Mouse (Mus musculus): Measurements from ENCODE around the gene Smdt1.

Smdt1 gene

DNA sequence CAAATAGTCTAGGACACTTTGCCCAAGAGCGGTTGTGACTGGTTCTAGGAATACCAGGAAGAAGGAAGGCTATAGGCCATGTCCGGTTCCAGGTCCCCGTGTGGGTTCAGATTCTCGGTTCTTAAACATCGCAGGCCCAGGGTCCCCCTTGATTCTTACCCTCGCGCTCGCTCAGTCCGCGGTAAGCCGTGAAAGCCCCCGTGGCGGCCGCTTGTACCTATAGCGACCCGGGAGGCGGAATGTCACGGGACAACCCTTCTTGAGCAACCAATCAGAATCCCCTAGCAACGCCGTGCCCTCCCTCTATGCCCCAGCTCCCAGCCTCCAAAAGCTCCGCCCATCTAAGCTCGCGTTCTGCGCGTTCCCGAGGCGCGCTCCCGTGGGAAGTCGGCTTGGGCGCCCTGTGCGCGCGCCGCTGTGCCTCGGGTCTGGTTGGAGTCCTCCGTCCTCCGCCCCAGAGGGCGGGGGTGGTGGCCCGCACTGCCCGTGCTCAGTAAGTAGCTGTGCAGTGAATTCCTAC is at the start of gene Smdt1, which contains the start of the genes Naga and Pheta2:
Gene Smdt1, plus strand, starts transcription at position 367 of the 520 bp plus-strand sequence.
Gene Naga, minus strand, starts transcription at position 333 of the 520 bp plus-strand sequence.
Gene Pheta2, plus strand, starts transcription at position 350 of the 520 bp plus-strand sequence.
- peak; percentile 96 for DNase-seq

DNA sequence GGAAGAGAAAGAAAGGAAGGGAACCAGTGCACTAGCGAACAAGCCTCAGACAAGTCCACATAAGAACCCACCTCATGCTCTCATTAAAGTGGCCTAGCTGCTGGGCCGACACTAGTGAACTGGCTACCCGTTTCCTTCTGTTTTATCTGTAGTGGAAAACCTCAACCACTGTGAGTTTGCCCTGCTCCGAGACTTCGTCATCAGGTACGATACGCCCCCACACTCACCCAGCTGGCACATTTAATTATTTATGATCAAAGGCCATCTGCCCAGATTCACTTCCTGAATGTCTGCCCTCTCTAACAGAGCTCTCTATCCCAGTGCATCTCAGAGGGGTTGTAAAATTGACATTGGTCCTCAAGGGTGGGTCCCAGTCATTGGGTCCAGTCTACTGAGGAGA is 48.5 kb upstream of the Smdt1 start:
- no peak for DNase-seq

DNA sequence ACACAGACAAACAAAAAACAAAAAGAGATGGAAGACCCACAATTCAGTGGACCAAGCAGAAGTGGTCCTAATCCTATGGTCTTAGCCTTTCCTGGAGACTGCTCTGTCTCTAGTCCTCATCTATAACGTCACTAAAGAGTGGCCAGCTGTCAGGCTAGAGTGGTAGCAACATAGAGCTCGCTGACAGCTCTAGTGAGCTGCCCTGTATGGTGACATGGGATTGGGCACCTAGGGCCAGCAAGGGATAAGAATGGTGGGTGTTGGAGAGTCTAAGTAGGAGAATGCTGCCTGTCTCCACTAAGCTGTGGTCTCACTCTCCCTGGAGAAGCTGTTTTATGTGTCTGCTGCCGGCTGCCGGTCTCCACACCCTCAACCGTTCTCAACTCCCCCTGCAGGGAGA is 45.9 kb upstream of the Smdt1 start:
- no peak for DNase-seq

DNA sequence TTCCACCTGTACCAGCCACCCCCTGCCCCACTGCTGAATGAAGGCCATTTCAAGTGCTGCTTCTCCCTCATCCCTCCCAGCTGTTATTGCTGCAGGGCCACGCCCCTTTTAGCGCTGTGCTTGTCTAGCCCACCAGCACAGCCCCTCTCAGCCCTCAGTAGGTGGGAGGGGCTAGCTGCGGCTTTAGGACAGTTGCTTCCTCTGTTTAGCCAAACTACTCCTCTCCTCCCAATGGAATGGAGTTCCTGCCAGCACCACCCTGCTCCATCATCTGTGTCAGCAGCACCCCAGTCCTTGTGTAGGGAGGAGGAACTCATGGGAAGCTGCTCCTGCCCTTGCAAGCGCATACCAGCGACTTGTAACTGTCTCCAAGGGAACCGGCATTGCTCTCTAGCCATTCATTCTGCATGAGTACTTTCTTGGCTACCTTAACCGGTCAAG is 45.5 kb upstream of the Smdt1 start:
- no peak for DNase-seq

DNA sequence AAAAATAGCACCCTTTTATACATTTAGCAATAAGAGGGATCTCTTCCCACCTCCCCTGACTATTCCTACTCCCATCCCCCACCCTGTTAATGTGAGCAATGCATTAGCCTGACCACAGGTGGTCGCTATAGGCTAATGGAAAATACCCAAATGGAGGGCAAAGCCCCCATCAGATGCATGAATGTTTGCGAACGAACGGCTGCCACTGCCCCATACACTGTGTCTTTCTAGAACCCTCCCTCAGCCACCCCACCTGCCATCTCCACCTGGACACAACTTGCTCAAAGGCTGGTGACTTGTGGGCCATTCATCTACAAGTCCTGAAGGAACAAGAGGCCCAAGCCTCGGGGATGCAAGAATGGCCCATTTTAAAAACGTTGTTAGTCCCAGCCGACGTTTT is 44.7 kb upstream of the Smdt1 start:
- peak; percentile 46 for DNase-seq

DNA sequence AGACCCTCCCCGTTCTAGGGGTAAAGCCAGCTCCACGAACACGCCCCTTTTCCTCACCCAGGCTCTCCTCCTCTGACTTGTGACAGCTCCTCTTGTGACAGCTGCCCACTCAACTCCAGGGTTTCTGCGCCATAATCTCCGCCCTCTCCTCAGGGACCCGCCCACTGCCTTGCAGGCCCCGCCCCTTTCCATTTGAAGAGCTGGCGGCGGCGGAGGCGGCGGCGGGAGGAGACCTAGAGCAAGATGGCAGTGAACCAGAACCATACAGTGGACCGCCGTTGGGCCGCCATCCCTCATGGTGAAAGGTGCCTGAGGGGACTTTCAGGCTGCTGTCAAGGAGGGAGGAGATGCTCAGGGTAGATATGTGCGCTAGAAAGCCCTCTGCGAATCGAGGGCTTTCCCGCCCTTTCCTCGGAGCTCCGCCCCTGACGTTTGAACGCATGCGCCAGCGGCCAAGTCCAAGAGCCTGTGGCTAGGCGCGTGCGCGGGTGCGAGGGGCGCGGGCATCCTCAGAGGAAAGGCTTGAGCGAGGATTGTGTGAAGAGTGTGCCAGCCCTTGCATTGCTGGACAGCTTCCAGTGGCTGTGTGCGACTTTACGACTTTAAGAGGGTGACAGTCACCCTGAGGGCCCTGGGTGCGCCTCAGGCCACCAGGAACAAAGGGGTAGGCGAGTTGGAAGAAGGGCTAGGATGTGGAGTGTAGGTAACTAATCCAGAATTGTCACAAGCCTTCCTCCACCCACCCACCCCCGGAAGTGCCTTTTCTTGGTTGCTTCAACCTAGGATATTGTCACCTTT is 39.8 kb upstream of the Smdt1 start, which contains the start of gene Wbp2nl:
Gene Wbp2nl, plus strand, starts transcription at position 191 of the 798 bp plus-strand sequence.
- no peak for DNase-seq

DNA sequence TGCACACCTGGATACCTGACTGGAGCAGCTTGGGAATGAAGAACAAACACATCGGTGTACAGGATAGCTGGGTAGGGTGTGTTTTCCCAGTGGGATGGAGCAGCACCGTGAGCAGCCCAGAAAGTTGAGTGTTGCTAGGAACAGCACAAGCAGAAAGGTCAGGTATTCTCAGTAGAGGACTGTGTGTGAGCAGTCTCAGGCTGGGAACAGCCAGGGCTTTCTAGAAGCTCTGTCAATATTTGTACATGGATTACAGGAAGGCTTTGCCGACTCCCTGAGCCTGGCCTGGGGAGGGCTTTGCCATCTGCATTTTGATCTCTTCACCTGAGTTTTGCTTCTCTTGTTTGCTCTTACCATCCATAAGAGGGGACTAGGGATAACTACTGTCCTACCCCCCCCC is 31.7 kb upstream of the Smdt1 start:
- DNase-seq: no peak

DNA sequence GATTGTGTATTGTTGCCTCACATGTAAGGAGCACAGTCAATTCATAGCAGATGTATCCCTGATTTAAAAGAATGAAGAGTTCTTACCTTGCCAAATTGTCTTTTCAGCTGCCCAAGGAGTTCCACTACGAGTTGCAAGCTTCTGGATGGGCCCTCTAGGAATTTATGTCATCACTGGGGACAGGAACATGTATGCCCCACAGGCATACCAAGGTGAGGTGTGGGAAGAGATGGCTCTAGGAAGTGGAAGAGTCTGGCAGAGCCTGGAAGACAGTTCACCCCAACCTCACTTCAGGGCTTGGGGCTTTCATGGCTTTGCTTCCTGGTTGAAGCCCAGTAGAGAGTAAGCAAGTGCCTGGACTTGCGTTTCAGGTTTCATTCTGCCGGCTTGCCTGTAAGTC is 30.3 kb upstream of the Smdt1 start:
- DNase-seq: no peak

DNA sequence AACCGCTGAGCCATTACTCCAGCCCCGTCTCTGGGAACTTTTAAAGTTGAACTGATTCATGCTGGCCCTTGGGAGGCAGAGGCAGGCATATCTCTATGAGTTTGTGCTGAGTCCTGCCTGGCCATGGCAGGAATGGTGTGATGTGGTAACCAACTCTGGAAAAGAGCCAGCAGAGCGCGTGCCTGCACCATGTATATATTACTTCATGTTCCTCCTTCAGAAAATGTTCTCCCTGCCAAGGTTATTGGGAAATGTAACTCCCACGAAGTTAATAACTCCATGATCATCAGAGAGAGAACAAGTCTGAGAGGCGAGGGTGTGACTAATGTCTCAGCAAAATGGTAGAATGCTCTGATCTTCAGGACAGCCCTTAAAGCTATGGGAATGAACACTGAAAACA is 20.9 kb upstream of the Smdt1 start:
- DNase-seq: no peak

DNA sequence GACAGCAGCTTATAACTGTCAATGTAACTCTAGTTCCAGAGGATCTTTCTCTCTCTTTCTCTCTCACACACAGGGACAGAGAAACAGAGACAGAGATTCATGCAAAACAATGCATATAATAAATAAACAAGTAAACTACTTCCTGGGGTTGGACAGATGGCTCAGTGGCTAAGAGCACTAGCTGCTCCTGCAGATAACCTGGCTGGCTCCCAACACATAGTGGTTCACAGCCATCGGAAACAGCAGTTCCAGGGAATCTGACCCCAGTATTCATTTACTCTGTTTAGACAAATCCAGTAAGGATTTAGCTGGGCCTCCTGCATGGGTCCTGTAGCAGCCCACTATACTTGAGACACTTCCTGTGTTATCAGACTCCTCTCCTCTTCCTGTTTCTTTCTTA is 19.1 kb upstream of the Smdt1 start:
- DNase-seq: no peak

DNA sequence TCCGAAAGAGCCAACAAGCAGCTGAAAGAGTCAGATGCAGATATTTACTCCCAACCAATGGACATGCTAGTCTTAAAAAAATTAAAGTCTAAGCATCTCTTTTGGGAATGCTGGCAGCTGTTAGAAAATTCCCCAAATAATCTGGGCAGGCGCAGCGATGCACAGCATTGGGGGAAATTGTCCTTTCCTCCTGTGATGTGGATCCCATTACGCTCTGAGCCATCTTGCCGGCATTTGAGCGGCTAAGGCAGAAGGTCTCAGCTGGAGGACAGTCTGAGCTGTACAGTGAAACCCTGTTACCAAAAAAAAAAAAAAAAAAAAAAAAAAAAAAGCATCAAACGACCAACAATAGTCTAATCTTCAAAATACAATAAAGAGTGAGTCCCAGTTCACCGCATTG is 16.6 kb upstream of the Smdt1 start:
- DNase-seq: no peak

DNA sequence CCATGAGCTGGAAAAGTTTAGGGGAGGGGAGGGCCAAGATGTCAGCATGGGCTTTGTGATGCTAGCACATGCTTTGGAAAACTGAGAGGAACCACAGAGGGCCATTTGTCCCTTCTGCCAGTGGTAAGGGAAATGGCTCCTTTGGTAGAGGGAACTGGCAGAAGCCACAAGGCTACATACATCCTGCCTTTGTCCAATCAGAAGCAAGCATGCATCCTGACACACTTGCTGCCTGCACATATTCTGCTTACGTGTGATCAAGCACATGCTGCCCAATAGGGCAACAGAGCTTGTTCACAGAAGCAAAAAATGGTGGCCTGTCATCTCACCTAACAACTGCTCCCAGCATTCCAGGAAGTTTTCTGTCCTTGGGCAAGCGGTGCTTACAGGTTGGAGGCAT is 13.4 kb upstream of the Smdt1 start:
- DNase-seq: no peak

DNA sequence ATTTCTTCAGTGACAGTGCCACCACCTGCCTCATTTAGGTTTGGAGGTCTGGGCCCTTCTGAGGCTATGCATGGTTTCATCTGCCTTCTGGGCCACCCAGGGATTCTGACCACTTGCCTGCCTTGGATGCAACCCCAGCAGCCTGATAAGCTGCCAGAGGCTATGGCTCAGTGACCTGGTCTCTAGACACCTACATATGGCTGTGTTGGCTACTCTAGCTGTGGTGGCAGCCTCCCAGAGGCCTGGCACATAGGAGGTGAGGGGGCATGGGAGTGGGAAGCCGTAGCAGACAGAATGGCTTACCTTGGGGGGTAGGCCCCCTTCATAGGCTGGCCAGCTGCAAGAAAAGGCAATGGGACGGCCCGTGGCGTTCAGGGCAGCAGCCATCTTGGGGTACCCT is 3.6 kb upstream of the Smdt1 start:
- peak; percentile 74 for DNase-seq

DNA sequence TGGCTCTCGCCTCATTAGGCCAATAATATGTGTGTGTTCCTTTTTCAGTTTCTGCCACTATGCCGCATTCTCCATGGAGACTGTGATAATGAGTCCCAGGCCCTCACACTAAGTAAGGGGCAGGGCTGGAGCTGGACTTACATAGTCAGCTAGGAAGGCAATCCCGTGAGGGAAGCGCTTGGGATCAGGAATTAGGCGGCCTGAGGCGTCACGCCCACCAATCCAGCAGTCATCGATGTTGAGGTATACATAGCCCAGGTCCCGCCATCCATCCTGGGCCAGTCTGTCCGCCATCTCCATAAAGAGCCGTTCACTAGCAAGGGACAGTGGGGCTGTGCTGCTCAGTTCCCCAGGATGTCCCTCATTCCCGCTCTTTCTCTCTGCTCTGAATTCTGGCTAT is 2.1 kb upstream of the Smdt1 start:
- peak; percentile 27 for DNase-seq

DNA sequence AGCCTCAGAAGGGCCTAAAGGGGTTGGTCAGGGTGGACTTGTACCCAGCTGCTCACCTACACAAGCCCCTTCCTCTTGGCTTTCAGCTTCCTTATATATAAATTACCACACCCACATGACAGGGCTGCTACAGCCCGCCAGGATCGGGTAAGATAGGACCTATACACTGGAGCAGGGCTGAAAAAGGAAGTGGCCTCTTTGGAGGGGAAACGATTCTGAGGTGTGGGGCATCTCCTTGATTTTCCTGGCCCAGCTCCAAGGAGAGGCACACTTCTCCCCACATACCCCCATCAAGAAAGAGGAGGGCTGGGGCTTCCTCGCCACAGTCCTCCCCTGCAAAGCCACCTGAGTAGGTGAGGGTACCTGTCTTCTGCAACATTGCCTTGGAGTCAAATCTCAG is 884 bp upstream of the Smdt1 start:
- DNase-seq: peak; percentile 45

DNA sequence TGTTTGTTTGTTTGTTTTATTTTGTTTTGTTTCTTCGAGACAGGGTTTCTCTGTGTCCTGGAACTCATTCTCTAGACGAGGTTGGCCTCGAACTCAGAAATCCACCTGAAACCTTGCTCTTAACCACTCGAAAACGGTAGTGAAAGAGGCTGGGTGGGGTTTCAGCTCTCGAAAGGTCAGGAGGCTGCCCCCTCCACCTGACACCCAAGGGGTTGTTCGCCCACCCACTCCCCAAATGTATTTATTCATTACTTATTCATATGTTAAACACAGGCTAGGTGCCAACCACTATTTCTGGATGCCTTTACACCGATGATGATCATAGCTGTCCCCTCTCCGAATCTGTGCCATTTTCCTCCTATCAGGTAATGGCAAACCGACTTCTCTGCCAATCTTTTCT is 391 bp downstream of the Smdt1 start:
- DNase-seq: peak; percentile 59

DNA sequence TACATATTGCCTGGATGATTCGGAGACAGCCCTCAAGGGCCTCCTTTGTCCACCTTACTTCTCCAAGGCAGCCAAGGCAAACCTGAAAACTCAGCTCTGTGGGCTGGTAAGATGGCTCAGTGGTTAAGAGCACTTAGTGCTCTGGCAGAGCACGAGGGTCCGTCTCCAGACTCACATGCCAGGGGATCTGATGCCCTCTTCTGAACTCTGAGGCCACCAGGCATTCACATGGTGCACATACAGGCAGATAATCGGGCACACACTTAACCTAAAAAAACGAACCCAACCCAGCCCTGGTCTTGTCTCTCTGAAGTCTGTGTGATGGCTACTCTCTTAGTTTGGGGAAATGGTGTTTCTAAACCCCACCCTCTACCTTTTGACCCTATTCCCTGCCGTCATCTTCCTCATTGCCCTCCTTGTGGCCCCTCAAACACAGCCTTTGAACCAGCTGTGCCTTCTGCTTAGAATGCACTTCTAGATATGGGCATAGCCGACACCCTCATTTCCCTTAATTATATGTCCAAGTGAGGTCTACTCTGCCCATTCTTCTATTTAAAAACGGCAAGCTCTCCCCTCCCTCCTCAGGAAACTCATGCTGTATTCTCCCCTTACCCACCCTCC is 985 bp downstream of the Smdt1 start:
- peak; percentile 39 for DNase-seq

DNA sequence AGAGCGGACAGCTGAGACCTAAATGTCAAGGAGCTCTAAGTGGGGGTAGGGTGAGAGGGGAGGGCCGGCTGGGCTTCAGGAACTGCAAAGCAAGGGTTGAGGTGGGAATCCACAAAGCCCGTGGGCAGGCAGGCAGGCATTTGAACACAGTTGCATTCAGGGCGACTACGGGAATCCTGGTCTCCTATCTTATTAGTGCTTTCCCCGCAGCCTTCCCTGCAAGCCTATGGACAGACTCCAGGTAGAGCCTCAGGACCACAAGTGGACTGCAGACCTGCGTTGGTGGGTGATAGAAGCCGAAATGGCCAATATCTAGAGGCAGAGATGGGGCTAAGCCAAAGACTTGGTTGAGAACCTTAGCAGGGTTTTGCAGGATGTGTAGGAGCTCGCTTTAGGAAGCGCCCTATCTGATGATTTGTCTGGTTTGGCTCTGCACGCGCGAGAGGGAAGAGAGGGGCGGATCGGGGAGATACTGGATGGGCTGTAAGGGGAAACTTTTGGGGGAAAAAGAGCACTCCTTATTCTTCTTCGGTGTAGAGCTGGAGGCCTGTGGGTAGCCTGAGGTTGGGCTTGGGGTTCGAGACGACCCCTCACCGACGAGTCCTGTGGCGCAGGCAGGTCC is 1.8 kb downstream of the Smdt1 start:
- DNase-seq: peak; percentile 47

DNA sequence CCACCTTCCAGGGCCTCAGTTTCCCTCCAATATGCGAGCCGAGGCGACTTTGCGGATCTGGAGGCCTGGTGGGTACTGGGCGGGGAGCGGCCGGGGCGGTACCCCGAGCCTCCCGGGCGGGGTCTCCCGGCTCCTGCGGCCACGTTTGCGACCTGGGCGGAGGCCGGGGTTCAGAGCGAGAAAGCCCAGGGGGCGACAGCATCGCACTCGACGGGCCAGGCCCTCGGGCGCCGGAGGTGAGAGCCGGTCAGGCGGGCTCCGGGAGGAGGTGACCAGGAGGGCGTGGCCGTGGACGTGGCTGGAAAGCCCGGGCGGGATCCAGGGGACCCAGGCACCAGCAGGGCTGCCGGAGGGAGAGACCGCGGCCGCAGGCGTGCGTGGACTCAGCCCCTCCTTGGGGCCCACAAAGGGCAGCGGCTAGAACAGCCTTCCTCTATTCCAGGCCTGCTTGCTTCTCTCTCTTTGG is 2.3 kb downstream of the Smdt1 start:
- no peak for DNase-seq

DNA sequence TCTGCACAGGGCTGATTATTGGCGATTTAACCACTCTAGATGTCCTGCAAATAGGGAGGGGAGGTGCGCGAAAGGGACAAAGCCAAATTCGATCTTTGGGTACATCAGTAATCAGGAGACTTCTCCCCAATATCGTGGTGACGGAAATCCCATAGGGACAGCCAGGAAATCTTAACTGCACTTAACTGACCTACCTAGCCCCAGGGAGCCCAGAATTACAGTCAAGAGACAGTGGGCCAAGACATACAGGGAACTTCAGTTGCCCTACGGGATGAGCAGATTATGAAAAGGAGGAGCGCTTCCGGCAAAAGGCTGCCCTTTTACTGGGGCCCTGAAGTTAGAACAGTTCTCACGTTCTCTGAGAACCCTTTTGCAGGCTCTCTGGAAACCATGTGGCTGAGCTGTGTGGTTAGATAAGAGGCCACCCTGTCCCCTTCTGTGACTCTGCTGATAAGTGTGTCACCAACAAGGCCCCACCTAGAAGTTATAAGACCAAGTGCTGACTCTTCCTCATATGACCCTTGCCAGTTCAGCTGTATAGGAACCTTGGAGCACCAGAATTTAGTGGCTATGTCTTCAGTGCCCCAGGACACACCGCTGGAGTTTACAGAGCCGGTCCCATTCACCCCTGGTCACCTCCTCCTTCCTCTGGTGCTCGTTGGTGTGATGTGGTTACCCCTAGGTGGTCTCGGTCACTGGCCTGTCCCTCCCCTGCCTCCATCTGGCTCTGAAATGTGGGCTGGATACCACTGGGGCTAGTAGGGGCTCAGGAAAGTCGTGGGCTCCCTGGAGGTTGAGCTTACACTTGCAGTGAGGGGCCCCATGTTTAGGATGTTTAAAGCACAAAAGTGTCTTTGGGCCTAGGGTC is 3.1 kb downstream of the Smdt1 start:
- DNase-seq: no peak

DNA sequence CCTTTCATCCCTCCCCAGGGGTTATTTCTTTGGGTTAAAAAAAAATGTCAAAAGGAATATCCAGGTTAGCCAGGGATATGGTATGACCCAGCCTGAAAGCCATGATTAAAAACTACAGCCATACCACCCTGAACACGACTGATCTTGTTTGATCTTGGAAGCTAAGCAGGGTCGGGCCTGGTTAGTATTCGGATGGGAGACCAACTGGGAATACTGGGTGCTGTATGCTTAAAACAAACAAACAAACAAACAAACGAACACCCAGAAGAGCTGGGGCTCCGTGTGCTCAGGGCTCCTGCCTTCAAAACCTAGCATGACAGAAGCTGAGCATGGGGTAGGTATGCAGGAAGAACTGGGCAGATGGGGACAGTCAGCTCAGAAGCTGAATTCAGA is 3.8 kb downstream of the Smdt1 start:
- no peak for DNase-seq

Data from cerebellum, adult 9-10 months (tissue).